Mouse (Mus musculus): ENCODE data around the gene Tbc1d12. TPM values are rescaled to one million over a fixed set of nuclear protein-coding genes. Genes with fewer than 3 reads are reported as not detected.

Gene Tbc1d12
- total RNA-seq, 2 experiments from 2014 or later = 12.9 to 13.1 TPM

GRCm38 (mm10) chr19:38902501-38902900 is 66.1 kb downstream of the Tbc1d12 start:
- no peak for DNase-seq (ENCODE audit: low spot score in 2 of 2)

- no peak for DNase-seq (ENCODE audit: low spot score in 2 of 2)
Measured at GRCm38 (mm10) chr19:38913786-38914185, 77.4 kb downstream of the Tbc1d12 start.

GRCm38 (mm10) chr19:38914926-38915325 is 78.5 kb downstream of the Tbc1d12 start:
- no peak for DNase-seq (ENCODE audit: low spot score in 2 of 2)

- DNase-seq (ENCODE audit: low spot score in 2 of 2) = peak; percentile 52 to 65
Measured at GRCm38 (mm10) chr19:38915677-38916076, 79.3 kb downstream of the Tbc1d12 start.

GRCm38 (mm10) chr19:38928481-38929158 is 92.2 kb downstream of the Tbc1d12 start:
- no peak for DNase-seq (ENCODE audit: low spot score in 2 of 2)

GRCm38 (mm10) chr19:38929471-38930251 is 93.3 kb downstream of the Tbc1d12 start:
- DNase-seq (ENCODE audit: low spot score in 2 of 2) = peak; percentile 5 to 11

- DNase-seq (ENCODE audit: low spot score in 2 of 2) = no peak
Measured at GRCm38 (mm10) chr19:38930252-38930787, 93.9 kb downstream of the Tbc1d12 start.

GRCm38 (mm10) chr19:38930788-38931565 is 94.6 kb downstream of the Tbc1d12 start, which contains the start of gene Hells:
TSS of gene Hells (plus strand) at chr19:38930915.
- DNase-seq (ENCODE audit: low spot score in 2 of 2) = peak; percentile 73 to 76

GRCm38 (mm10) chr19:38931566-38931890 is 95.1 kb downstream of the Tbc1d12 start:
- no peak for DNase-seq (ENCODE audit: low spot score in 2 of 2)

- no peak for DNase-seq (ENCODE audit: low spot score in 2 of 2)
Measured at GRCm38 (mm10) chr19:38944590-38945307, 108.4 kb downstream of the Tbc1d12 start.

Other genes starting within 250 kb of the Tbc1d12 start
- gene Noc3l, start 17.3 kb upstream of the Tbc1d12 start, total RNA-seq (2021) = 10 to 100 TPM; 14.2 to 15.3 TPM
- 1 to 10 TPM; 2.5 to 3.7 TPM for gene Hells, start 94.3 kb downstream of the Tbc1d12 start, total RNA-seq (2021)
- gene Cyp2c55, start 170.4 kb downstream of the Tbc1d12 start, total RNA-seq (2021) = under 1 TPM; 0.19 to 0.45 TPM
- under 1 TPM in 1 of 2 experiments, not detected in 1; 0.35 TPM for gene Cyp2c65, start 224.4 kb downstream of the Tbc1d12 start, total RNA-seq (2021)

Data from left cerebral cortex, adult 18-20 months (tissue).